In the genomic region with DNA sequence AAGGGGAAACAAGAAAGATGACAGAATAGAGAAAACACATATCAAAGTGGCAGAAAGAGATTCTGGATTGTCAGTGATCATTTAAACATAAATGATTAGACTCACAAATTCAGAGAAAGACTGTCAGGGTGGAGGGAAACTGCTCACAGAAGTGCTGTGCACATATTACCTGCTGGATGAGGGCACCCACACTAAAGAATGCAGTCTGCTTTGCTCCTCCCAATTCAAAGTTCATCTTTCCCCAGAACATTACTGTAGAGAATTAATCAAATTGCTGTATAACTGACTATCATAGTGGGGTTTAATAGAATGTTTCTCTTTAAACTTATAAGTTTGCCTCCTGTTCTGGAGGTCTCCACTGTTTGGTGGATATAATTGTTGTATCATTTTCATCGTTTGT, we compare ENCODE assay signal across 29 mouse cellular contexts. TPM values are rescaled to one million over a fixed set of nuclear protein-coding genes. Genes with fewer than 3 reads are reported as not detected.
DNase-seq lines count a peak whose midpoint lies in the region; ATAC-seq and TF ChIP-seq lines count a peak whose summit lies in the region.
"Had no signal": no experiment of that assay in that cellular context is flagged by ENCODE, and none has a peak within 500 bp of the region (broad histone marks: within the 10 kb centered on the region; RNA-seq: fewer than 3 reads in every experiment).

No protein-coding gene starts in this region.

- H3K9ac ChIP-seq in kidney, embryonic 16.5 days (replicated peaks; ENCODE audit: low read length): no peak overlapping the region
- no peak overlapping the region for H3K9ac ChIP-seq in kidney, embryonic 14.5 days (ENCODE audit: low read depth, low read length)
- H3K9ac ChIP-seq: embryonic facial prominence, embryonic 13.5 days; forebrain, embryonic 12.5 days; forebrain, embryonic 15.5 days; heart, embryonic 12.5 days; heart, embryonic 15.5 days; hindbrain, embryonic 13.5 days had no signal

- H3K4me1 ChIP-seq in kidney, embryonic 16.5 days (ENCODE audit: insufficient read depth, low read length): no peaks in the 10 kb centered on the region
- H3K4me1 ChIP-seq in kidney, embryonic 14.5 days (ENCODE audit: control insufficient read depth, insufficient read depth, low read length): no peaks in the 10 kb centered on the region
- H3K4me1 ChIP-seq: embryonic facial prominence, embryonic 10.5 days; embryonic facial prominence, embryonic 13.5 days; forebrain, embryonic 12.5 days; forebrain, embryonic 15.5 days; heart, embryonic 12.5 days; heart, embryonic 15.5 days; hindbrain, embryonic 10.5 days; hindbrain, embryonic 13.5 days had no signal

- no peak overlapping the region for H3K4me2 ChIP-seq in kidney, embryonic 16.5 days (replicated peaks; ENCODE audit: low read depth, low read length)
- H3K4me2 ChIP-seq in kidney, embryonic 14.5 days (replicated peaks; ENCODE audit: low read depth, low read length): no peak overlapping the region
- H3K4me2 ChIP-seq: embryonic facial prominence, embryonic 13.5 days; forebrain, embryonic 12.5 days; forebrain, embryonic 15.5 days; heart, embryonic 12.5 days; heart, embryonic 15.5 days; hindbrain, embryonic 13.5 days had no signal

- no peak overlapping the region for H3K4me3 ChIP-seq in kidney, embryonic 16.5 days (ENCODE audit: low read length)
- no peak overlapping the region for H3K4me3 ChIP-seq in kidney, embryonic 14.5 days (ENCODE audit: low read length)
- no peak overlapping the region for H3K4me3 ChIP-seq in layer of hippocampus, adult 2 months
- H3K4me3 ChIP-seq: embryonic facial prominence, embryonic 10.5 days; embryonic facial prominence, embryonic 13.5 days; erythroblast, embryonic 14.5 days; forebrain, embryonic 12.5 days; forebrain, embryonic 15.5 days; gastrocnemius, adult 2 months; heart, embryonic 12.5 days; heart, embryonic 15.5 days; hindbrain, embryonic 10.5 days; hindbrain, embryonic 13.5 days had no signal

- H3K27ac ChIP-seq in kidney, embryonic 16.5 days (ENCODE audit: low read length): no peak overlapping the region
- no peak overlapping the region for H3K27ac ChIP-seq in kidney, embryonic 14.5 days (ENCODE audit: low read depth, low read length)
- no peak overlapping the region for H3K27ac ChIP-seq in layer of hippocampus, adult 2 months
- H3K27ac ChIP-seq: embryonic facial prominence, embryonic 10.5 days; embryonic facial prominence, embryonic 13.5 days; forebrain, embryonic 12.5 days; forebrain, embryonic 15.5 days; gastrocnemius, adult 2 months; heart, embryonic 15.5 days; hindbrain, embryonic 10.5 days; hindbrain, embryonic 13.5 days had no signal

- WGBS in kidney, embryonic 16.5 days: 78% methylated on average over 1 of the region's 1 CpGs
- WGBS in kidney, embryonic 14.5 days: 69% methylated on average over 1 of the region's 1 CpGs

- no peaks in the 10 kb centered on the region for H3K27me3 ChIP-seq in kidney, embryonic 16.5 days (ENCODE audit: insufficient read depth, low read length)
- no peaks in the 10 kb centered on the region for H3K27me3 ChIP-seq in kidney, embryonic 14.5 days (ENCODE audit: control insufficient read depth, insufficient read depth, low read length)
- H3K27me3 ChIP-seq: forebrain, embryonic 12.5 days; forebrain, embryonic 15.5 days had no signal

- H3K9me3 ChIP-seq in kidney, embryonic 16.5 days (ENCODE audit: low read length): peaks cover 9% of the 10 kb centered on the region; the same call in 1 of the 2 replicates
- no peaks in the 10 kb centered on the region for H3K9me3 ChIP-seq in kidney, embryonic 14.5 days (ENCODE audit: control insufficient read depth, low read length)
- H3K9me3 ChIP-seq: forebrain, embryonic 12.5 days; forebrain, embryonic 15.5 days; heart, embryonic 15.5 days had no signal

- DNase-seq in kidney, adult 11 months: peak; percentile 22
- peak; percentile 26 to 48 for DNase-seq in kidney, adult 8-10 months
- peak; percentile 30 to 51 for DNase-seq in kidney, postnatal 36 days
- no peak for DNase-seq in layer of hippocampus, adult 2 months (ENCODE audit: low spot score in 2 of 2)
- DNase-seq: adrenal gland, adult 8-10 months; adrenal gland, postnatal 25 days; cerebellum, adult 11-12 months; cerebellum, adult 8-10 months; cerebellum, postnatal 10 days; cerebellum, postnatal 36 days; embryo, embryonic 11 days; gastrocnemius, adult 2 months; gastrocnemius, postnatal 14 days; heart, adult 11 months; heart, postnatal 10 days; heart, postnatal 36 days had no signal

- no peak for ATAC-seq in kidney, embryonic 16.5 days (ENCODE audit: low FRiP score, low TSS enrichment)
- no peak for ATAC-seq in kidney, embryonic 14.5 days (ENCODE audit: low FRiP score, low TSS enrichment)
- ATAC-seq: activated CD4-positive, CD25-positive, alpha-beta regulatory T cell, adult 4 months; forebrain, embryonic 15.5 days; hindbrain, embryonic 16.5 days had no signal

- no peaks in the 10 kb centered on the region for H3K36me3 ChIP-seq in kidney, embryonic 16.5 days (ENCODE audit: insufficient read depth, low read length)
- no peaks in the 10 kb centered on the region for H3K36me3 ChIP-seq in kidney, embryonic 14.5 days (ENCODE audit: control insufficient read depth, insufficient read depth, low read length)
- H3K36me3 ChIP-seq: embryonic facial prominence, embryonic 10.5 days; embryonic facial prominence, embryonic 13.5 days; forebrain, embryonic 12.5 days; forebrain, embryonic 15.5 days; heart, embryonic 12.5 days; heart, embryonic 15.5 days; hindbrain, embryonic 10.5 days; hindbrain, embryonic 13.5 days had no signal

- no peak for TF ChIP-seq CTCF in layer of hippocampus, adult 2 months (conservative IDR thresholded peaks at IDR 0.05)

RNA-seq across cellular contexts. Expression of gene Zcchc7, which starts 15.2 kb away (rescaled TPM):
- 30.7 and 34.3 TPM in 2 replicates for polyA plus RNA-seq in kidney, embryonic 16.5 days (2015; fragmentation: Nextera tagmentation; extraction: Ambion mirVana)
- polyA plus RNA-seq in kidney, embryonic 14.5 days (2014; fragmentation: Nextera tagmentation; extraction: Ambion mirVana): 35.0 and 37.9 TPM in 2 replicates
- 10 to 100 TPM; 72.4 to 80.1 TPM for total RNA-seq in layer of hippocampus, adult 2 months (2021)

RNA-seq across cellular contexts. Expression of gene Pax5, which starts 30.2 kb away (rescaled TPM):
- polyA plus RNA-seq in kidney, embryonic 16.5 days (2015; fragmentation: Nextera tagmentation; extraction: Ambion mirVana): not detected in 2 replicates
- 0.11 and 0.14 TPM in 2 replicates for polyA plus RNA-seq in kidney, embryonic 14.5 days (2014; fragmentation: Nextera tagmentation; extraction: Ambion mirVana)
- under 1 TPM; 0.10 to 0.38 TPM for total RNA-seq in layer of hippocampus, adult 2 months (2021)
- polyA plus RNA-seq: embryonic facial prominence, embryonic 13.5 days; heart, embryonic 12.5 days; heart, embryonic 15.5 days had no signal

Comparison
In these comparisons a context has a peak if more than half of its experiments do, and no peak if none do; other contexts are left out.
1. DNase-seq: peak in kidney, adult 11 months (single experiment), kidney, adult 8-10 months (2 of 2) and kidney, postnatal 36 days (2 of 2); none in layer of hippocampus, adult 2 months (0 of 2).